Mouse (Mus musculus) neural tube, embryonic 13.5 days (tissue): ENCODE measurements around the gene Plin4. TPM values are rescaled to one million over a fixed set of nuclear protein-coding genes. Genes with fewer than 3 reads are reported as not detected.

Source experiments
- ATAC-seq: fragments of 200-750 bp; cut with Nextera tagmentation; 2 replicates; pipeline ENCODE4 v1.8.0; 2017; ENCODE audit warnings: low read depth, mild to moderate bottlenecking, moderate TSS enrichment, moderate library complexity
- H3K27ac ChIP-seq: fragments of 300-500 bp; sonication (generic); replicated peaks from 2 replicates; pipeline ENCODE4 v1.5.1; 2015; ENCODE audit warnings: moderate library complexity, mild to moderate bottlenecking, inconsistent platforms
- H3K27me3 ChIP-seq: fragments of 300-500 bp; sonication (generic); 2 replicates; pipeline ENCODE4 v1.6.1; 2015; ENCODE audit warnings: mild to moderate bottlenecking, inconsistent platforms
- H3K36me3 ChIP-seq: fragments of 300-500 bp; sonication (generic); 2 replicates; pipeline ENCODE4 v1.6.1; 2015; ENCODE audit warnings: mild to moderate bottlenecking, inconsistent platforms
- H3K4me1 ChIP-seq: fragments of 300-500 bp; sonication (generic); replicated peaks from 2 replicates; pipeline ENCODE4 v1.6.1; 2015; ENCODE audit warnings: inconsistent platforms
- H3K4me2 ChIP-seq: fragments of 300-500 bp; sonication (generic); 2 replicates; pipeline ENCODE4 v1.6.1; 2015; ENCODE audit warnings: inconsistent platforms, mild to moderate bottlenecking, moderate library complexity
- H3K4me3 ChIP-seq: fragments of 300-500 bp; sonication (generic); 2 replicates; pipeline ENCODE4 v1.5.1; 2015; ENCODE audit warnings: mild to moderate bottlenecking, inconsistent platforms
- H3K9ac ChIP-seq: fragments of 300-500 bp; sonication (generic); 2 replicates; pipeline ENCODE4 v1.6.1; 2015; ENCODE audit warnings: moderate library complexity, mild to moderate bottlenecking, inconsistent platforms
- H3K9me3 ChIP-seq: fragments of 300-500 bp; sonication (generic); 2 replicates; pipeline ENCODE4 v1.6.1; 2016; ENCODE audit warnings: inconsistent platforms
- WGBS: fragments of 180-500 bp; shearing (Covaris S2); methylation state at CpG from one replicate; pipeline ENCODE4 v1.1.7; 2015; 5-methylcytosine and 5-hydroxymethylcytosine counted together
- polyA plus RNA-seq: library from polyadenylated mRNA; unstranded; fragments of >200 nt; fragmentation: Nextera tagmentation; extraction: Ambion mirVana; gene quantifications from 2 replicates; pipeline ENCODE4 v1.2.1, GENCODE M21; 2015

Gene Plin4
- polyA plus RNA-seq, 1 experiment from 2014 or later: 0.03 TPM

GRCm38 (mm10) chr17:56137839-56138613 lies 28.4 kb upstream of the Plin4 start:
- Histone ChIP-seq H3K27ac (no peak overlapping the region), H3K27me3 (peaks cover 33% of the 10 kb centered on the region), H3K9ac (peak overlapping the region; percentile 85), H3K4me1 (peaks cover 79% of the 10 kb centered on the region), H3K36me3 (no peaks in the 10 kb centered on the region), H3K9me3 (no peaks in the 10 kb centered on the region), H3K4me2 (peak overlapping the region; percentile 76), H3K4me3 (peak overlapping the region; percentile 74)
- whole genome bisulfite sequencing: 13% methylated on average over 25 of the region's 25 CpGs
- no peak for ATAC-seq

- peaks cover 70% of the 10 kb centered on the region for H3K4me1 ChIP-seq
- peaks cover 2% of the 10 kb centered on the region; the same call in 1 of the 2 replicates for H3K36me3 ChIP-seq
- ATAC-seq: no peak
- H3K9ac ChIP-seq: no peak overlapping the region
- H3K4me2 ChIP-seq: no peak overlapping the region
- H3K9me3 ChIP-seq: no peaks in the 10 kb centered on the region
- H3K27ac ChIP-seq: no peak overlapping the region
- H3K4me3 ChIP-seq: no peak overlapping the region
- H3K27me3 ChIP-seq: peaks cover 28% of the 10 kb centered on the region
- WGBS: 83% methylated on average over 7 of the region's 7 CpGs
Measured at GRCm38 (mm10) chr17:56136558-56136957, 27.0 kb upstream of the Plin4 start.

GRCm38 (mm10) chr17:56134463-56134971 lies 24.9 kb upstream of the Plin4 start:
- peaks cover 15% of the 10 kb centered on the region for H3K27me3 ChIP-seq
- peaks cover 55% of the 10 kb centered on the region for H3K4me1 ChIP-seq
- no peak for ATAC-seq
- H3K9me3 ChIP-seq: no peaks in the 10 kb centered on the region
- no peak overlapping the region for H3K27ac ChIP-seq
- H3K9ac ChIP-seq: peak overlapping the region; percentile 13
- H3K4me3 ChIP-seq: peak overlapping the region; percentile 24
- 2% methylated on average over 26 of the region's 27 CpGs for WGBS
- H3K4me2 ChIP-seq: peak overlapping the region; percentile 50
- H3K36me3 ChIP-seq: peaks cover 22% of the 10 kb centered on the region

GRCm38 (mm10) chr17:56133457-56134363 lies 24.1 kb upstream of the Plin4 start:
- no peak overlapping the region; the same call in 1 of the 2 replicates for H3K27ac ChIP-seq

GRCm38 (mm10) chr17:56132661-56133060 lies 23.1 kb upstream of the Plin4 start:
- ATAC-seq: peak; percentile 10; the same call in 1 of the 2 replicates

More at GRCm38 (mm10) chr17:56133457-56134363, 24.1 kb upstream of the Plin4 start:
- Histone ChIP-seq H3K4me1 (peaks cover 47% of the 10 kb centered on the region), H3K4me3 (peak overlapping the region; percentile 24; the same call in 1 of the 2 replicates), H3K9ac (peak overlapping the region; percentile 13), H3K4me2 (peak overlapping the region; percentile 50), H3K36me3 (peaks cover 30% of the 10 kb centered on the region), H3K9me3 (no peaks in the 10 kb centered on the region), H3K27me3 (peaks cover 8% of the 10 kb centered on the region)
- ATAC-seq: no peak
- WGBS: 23% methylated on average over 18 of the region's 21 CpGs

GRCm38 (mm10) chr17:56131814-56132213 lies 22.2 kb upstream of the Plin4 start:
- peaks cover 49% of the 10 kb centered on the region for H3K36me3 ChIP-seq
- H3K4me2 ChIP-seq: no peak overlapping the region
- H3K9me3 ChIP-seq: no peaks in the 10 kb centered on the region
- no peak overlapping the region for H3K9ac ChIP-seq
- 37% methylated on average over 7 of the region's 7 CpGs for WGBS
- H3K27me3 ChIP-seq: peaks cover 7% of the 10 kb centered on the region
- no peak for ATAC-seq
- H3K27ac ChIP-seq: no peak overlapping the region
- H3K4me1 ChIP-seq: peaks cover 28% of the 10 kb centered on the region
- no peak overlapping the region for H3K4me3 ChIP-seq

More at GRCm38 (mm10) chr17:56132661-56133060, 23.1 kb upstream of the Plin4 start:
- no peak overlapping the region for H3K4me2 ChIP-seq
- H3K4me3 ChIP-seq: no peak overlapping the region
- 5% methylated on average over 14 of the region's 14 CpGs for WGBS
- no peak overlapping the region for H3K27ac ChIP-seq
- no peak overlapping the region for H3K9ac ChIP-seq
- H3K27me3 ChIP-seq: no peaks in the 10 kb centered on the region; the same call in 1 of the 2 replicates
- peaks cover 37% of the 10 kb centered on the region for H3K4me1 ChIP-seq
- H3K36me3 ChIP-seq: peaks cover 41% of the 10 kb centered on the region
- no peaks in the 10 kb centered on the region for H3K9me3 ChIP-seq

- ATAC-seq: no peak
- H3K36me3 ChIP-seq: peaks cover 56% of the 10 kb centered on the region
- 88% methylated on average over 10 of the region's 10 CpGs for WGBS
- no peak overlapping the region for H3K9ac ChIP-seq
- H3K4me2 ChIP-seq: no peak overlapping the region
- H3K9me3 ChIP-seq: no peaks in the 10 kb centered on the region
- peaks cover 14% of the 10 kb centered on the region for H3K27me3 ChIP-seq
- peaks cover 25% of the 10 kb centered on the region for H3K4me1 ChIP-seq
- no peak overlapping the region for H3K27ac ChIP-seq
- H3K4me3 ChIP-seq: no peak overlapping the region
Measured at GRCm38 (mm10) chr17:56131136-56131535, 21.5 kb upstream of the Plin4 start.

GRCm38 (mm10) chr17:56128246-56128645 lies 18.6 kb upstream of the Plin4 start:
- Histone ChIP-seq H3K4me2 (no peak overlapping the region), H3K9ac (peak overlapping the region; percentile 26; the same call in 1 of the 2 replicates), H3K4me1 (peaks cover 14% of the 10 kb centered on the region), H3K27ac (no peak overlapping the region), H3K36me3 (peaks cover 82% of the 10 kb centered on the region), H3K27me3 (peaks cover 40% of the 10 kb centered on the region), H3K9me3 (0 out of 2 replicates have a peak, but pooled peaks cover under 1% of the 10 kb centered on the region), H3K4me3 (no peak overlapping the region)
- WGBS: 88% methylated on average over 15 of the region's 15 CpGs
- ATAC-seq: no peak

- Histone ChIP-seq H3K4me3 (no peak overlapping the region), H3K4me2 (no peak overlapping the region), H3K36me3 (peaks cover 82% of the 10 kb centered on the region), H3K9me3 (peaks cover 15% of the 10 kb centered on the region), H3K9ac (no peak overlapping the region), H3K27me3 (peaks cover 61% of the 10 kb centered on the region), H3K4me1 (peaks cover 9% of the 10 kb centered on the region; the same call in 1 of the 2 replicates), H3K27ac (no peak overlapping the region)
- no peak for ATAC-seq
- 71% methylated on average over 11 of the region's 11 CpGs for WGBS
Measured at GRCm38 (mm10) chr17:56126175-56126574, 16.6 kb upstream of the Plin4 start.

GRCm38 (mm10) chr17:56125276-56125630 lies 15.7 kb upstream of the Plin4 start:
- no peak overlapping the region for H3K4me3 ChIP-seq
- ATAC-seq: no peak
- no peak overlapping the region for H3K27ac ChIP-seq
- peaks cover 15% of the 10 kb centered on the region for H3K9me3 ChIP-seq
- H3K4me2 ChIP-seq: no peak overlapping the region
- 86% methylated on average over 4 of the region's 4 CpGs for WGBS
- peaks cover 72% of the 10 kb centered on the region for H3K36me3 ChIP-seq
- peaks cover 13% of the 10 kb centered on the region; the same call in 1 of the 2 replicates for H3K4me1 ChIP-seq
- peaks cover 70% of the 10 kb centered on the region for H3K27me3 ChIP-seq
- H3K9ac ChIP-seq: no peak overlapping the region

- H3K4me2 ChIP-seq: peak overlapping the region; percentile 46
- peak overlapping the region; percentile 41 for H3K9ac ChIP-seq
- ATAC-seq: no peak
- peaks cover 66% of the 10 kb centered on the region for H3K36me3 ChIP-seq
- peaks cover 18% of the 10 kb centered on the region for H3K4me1 ChIP-seq
- WGBS: 8% methylated on average over 58 of the region's 59 CpGs
- H3K27me3 ChIP-seq: peaks cover 76% of the 10 kb centered on the region
- H3K4me3 ChIP-seq: peak overlapping the region; percentile 23
- peaks cover 15% of the 10 kb centered on the region for H3K9me3 ChIP-seq
- H3K27ac ChIP-seq: no peak overlapping the region
Measured at GRCm38 (mm10) chr17:56124377-56125275, 15.0 kb upstream of the Plin4 start.
